Mouse (Mus musculus) liver, adult 2 months (tissue): Measurements from ENCODE around the gene Slc38a7.

ENCODE experiments used
- CTCF ChIP-seq: fragments of 200-500 bp; IDR thresholded peaks from 2 replicates; pipeline ENCODE4 v1.5.1; 2011; ENCODE audit warnings: low read depth, low read length, control low read depth
- POLR2A ChIP-seq: fragments of 200-500 bp; IDR thresholded peaks from 2 replicates; pipeline ENCODE4 v1.6.1; 2011; ENCODE audit warnings: low read length, control low read depth; ENCODE audit not compliant: insufficient read depth; ENCODE audit errors: extremely low read depth

DNA sequence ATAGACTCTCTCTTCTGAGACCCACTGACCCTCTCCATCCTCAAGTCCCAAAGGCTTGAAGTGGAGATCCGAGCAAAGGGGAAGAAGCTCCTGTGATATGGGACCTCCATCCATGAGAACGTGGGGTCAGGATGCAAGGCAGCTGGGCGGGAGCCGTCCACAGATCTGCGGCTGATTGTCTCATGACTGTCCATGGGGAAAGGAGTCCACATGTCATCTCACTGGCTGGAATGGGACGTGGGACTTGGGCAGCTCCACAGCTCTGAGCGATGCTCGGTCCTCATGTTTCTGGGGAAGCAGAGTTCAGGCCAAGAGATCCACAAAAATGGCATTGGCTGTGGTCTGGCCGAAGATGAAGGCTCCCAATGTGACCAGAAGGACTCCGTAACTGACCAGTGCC is 16.1 kb downstream of the Slc38a7 start:
- TF ChIP-seq POLR2A: no peak
- TF ChIP-seq CTCF: no peak
